Mouse (Mus musculus) heart, embryonic 14.5 days (tissue): Measurements from ENCODE around the gene Mgat4d. TPM values are rescaled to one million over a fixed set of nuclear protein-coding genes. Genes with fewer than 3 reads are reported as not detected.

Source experiments
- ATAC-seq: fragments of 200-750 bp; cut with Nextera tagmentation; 2 replicates; pipeline ENCODE4 v1.8.0; 2017; ENCODE audit warnings: low read depth, moderate TSS enrichment; ENCODE audit not compliant: insufficient number of reproducible peaks, insufficient read depth, low FRiP score
- H3K27ac ChIP-seq, 2 experiments: fragments of 200-500 bp in 1 of 2; fragments of 300-500 bp in 1 of 2; sonication (generic) in 1 of 2; replicated peaks in 1 of 2; 2 replicates each; pipeline ENCODE4 v1.5.1; 2012 to 2014; ENCODE audit warnings: low read depth in 2 of 2, low read length in 2 of 2, control low read depth in 1 of 2, mild to moderate bottlenecking in 1 of 2, mixed read lengths in 1 of 2; ENCODE audit not compliant: control insufficient read depth in 1 of 2, insufficient read depth in 1 of 2
- H3K27me3 ChIP-seq: fragments of 300-500 bp; sonication (generic); 2 replicates; pipeline ENCODE4 v1.6.1; 2014; ENCODE audit warnings: mild to moderate bottlenecking, low read length, control low read depth; ENCODE audit not compliant: control insufficient read depth, insufficient read depth
- H3K36me3 ChIP-seq: fragments of 300-500 bp; sonication (generic); 2 replicates; pipeline ENCODE4 v1.6.1; 2014; ENCODE audit warnings: mild to moderate bottlenecking, control low read depth, low read length, mixed read lengths; ENCODE audit not compliant: control insufficient read depth, insufficient read depth
- H3K4me1 ChIP-seq, 2 experiments: fragments of 200-500 bp in 1 of 2; fragments of 300-500 bp in 1 of 2; sonication (generic) in 1 of 2; 2 replicates each; pipeline ENCODE4 v1.6.1; 2012 to 2014; ENCODE audit warnings: low read length in 2 of 2, control low read depth in 1 of 2, mixed read lengths in 1 of 2; ENCODE audit not compliant: control insufficient read depth in 2 of 2, insufficient read depth in 2 of 2
- H3K4me2 ChIP-seq: fragments of 300-500 bp; sonication (generic); 2 replicates; pipeline ENCODE4 v1.6.1; 2014; ENCODE audit warnings: mild to moderate bottlenecking, low read length
- H3K4me3 ChIP-seq, 2 experiments: fragments of 200-500 bp in 1 of 2; fragments of 300-500 bp in 1 of 2; sonication (generic) in 1 of 2; 2 replicates each; pipeline ENCODE4 v1.5.1; 2012 to 2014; ENCODE audit warnings: low read length in 2 of 2, mild to moderate bottlenecking in 2 of 2, control low read depth in 1 of 2, low read depth in 1 of 2, moderate library complexity in 1 of 2; ENCODE audit not compliant: control insufficient read depth in 1 of 2, insufficient read depth in 1 of 2
- H3K9ac ChIP-seq: fragments of 300-500 bp; sonication (generic); 2 replicates; pipeline ENCODE4 v1.6.1; 2014; ENCODE audit warnings: mild to moderate bottlenecking, low read length
- H3K9me3 ChIP-seq: fragments of 300-500 bp; sonication (generic); 2 replicates; pipeline ENCODE4 v1.6.1; 2016; ENCODE audit warnings: low read length, control low read depth; ENCODE audit not compliant: control insufficient read depth
- WGBS: fragments of 180-500 bp; shearing (Covaris S2); extraction: QIAGEN DNeasy Blood & Tissue Kit; methylation state at CpG from one replicate; pipeline ENCODE4 v1.1.7; 2014; 5-methylcytosine and 5-hydroxymethylcytosine counted together
- polyA plus RNA-seq: library from polyadenylated mRNA; unstranded; fragments of >200 nt; fragmentation: Nextera tagmentation; extraction: Ambion mirVana; gene quantifications from 2 replicates; pipeline ENCODE4 v1.2.1, GENCODE M21; 2014

The Mgat4d gene
- polyA plus RNA-seq, 1 experiment from 2014 or later, result not detected

GRCm38 (mm10) chr8:83408496-83408895 lies 60.2 kb downstream of the Mgat4d start:
- 48% methylated on average over 7 of the region's 7 CpGs for WGBS
- H3K27me3 ChIP-seq, result peaks cover 11% of the 10 kb centered on the region; the same call in 1 of the 2 replicates

GRCm38 (mm10) chr8:83416878-83417277 lies 68.6 kb downstream of the Mgat4d start:
- no peak for ATAC-seq
- Histone ChIP-seq H3K9ac (no peak overlapping the region), H3K4me2 (no peak overlapping the region), H3K27me3 (peaks cover 11% of the 10 kb centered on the region), H3K36me3 (no peaks in the 10 kb centered on the region), H3K9me3 (no peaks in the 10 kb centered on the region), H3K4me1 (no peaks in the 10 kb centered on the region), H3K4me3 (no peak overlapping the region), H3K27ac (no peak overlapping the region)
- 91% methylated on average over 15 of the region's 15 CpGs for WGBS

More at GRCm38 (mm10) chr8:83408496-83408895, 60.2 kb downstream of the Mgat4d start:
- H3K9ac ChIP-seq, result no peak overlapping the region
- H3K36me3 ChIP-seq, result no peaks in the 10 kb centered on the region
- no peak overlapping the region for H3K4me2 ChIP-seq
- no peaks in the 10 kb centered on the region for H3K9me3 ChIP-seq
- ATAC-seq, result no peak
- H3K4me3 ChIP-seq, result no peak overlapping the region
- H3K27ac ChIP-seq, result no peak overlapping the region
- no peaks in the 10 kb centered on the region for H3K4me1 ChIP-seq

GRCm38 (mm10) chr8:83417970-83418369 lies 69.7 kb downstream of the Mgat4d start:
- Histone ChIP-seq H3K4me1 (no peaks in the 10 kb centered on the region), H3K4me3 (no peak overlapping the region), H3K27me3 (peaks cover 13% of the 10 kb centered on the region), H3K36me3 (no peaks in the 10 kb centered on the region), H3K4me2 (no peak overlapping the region), H3K9me3 (no peaks in the 10 kb centered on the region), H3K9ac (no peak overlapping the region), H3K27ac (no peak overlapping the region)
- WGBS, result 67% methylated on average over 6 of the region's 6 CpGs
- no peak for ATAC-seq

- WGBS, result 87% methylated on average over 11 of the region's 11 CpGs
- H3K4me3 ChIP-seq, result no peak overlapping the region
- peaks cover 21% of the 10 kb centered on the region for H3K27me3 ChIP-seq
- no peaks in the 10 kb centered on the region for H3K4me1 ChIP-seq
- no peak overlapping the region for H3K27ac ChIP-seq
- H3K36me3 ChIP-seq, result no peaks in the 10 kb centered on the region
- H3K9me3 ChIP-seq, result no peaks in the 10 kb centered on the region
- no peak overlapping the region for H3K9ac ChIP-seq
- no peak for ATAC-seq
- H3K4me2 ChIP-seq, result no peak overlapping the region
Measured at GRCm38 (mm10) chr8:83418805-83419516, 70.7 kb downstream of the Mgat4d start.

- WGBS, result 86% methylated on average over 1 of the region's 1 CpGs
Measured at GRCm38 (mm10) chr8:83421354-83421753, 73.1 kb downstream of the Mgat4d start.

GRCm38 (mm10) chr8:83423032-83423825 lies 75.0 kb downstream of the Mgat4d start:
- H3K9me3 ChIP-seq, result no peaks in the 10 kb centered on the region
- H3K27ac ChIP-seq, result no peak overlapping the region
- no peak for ATAC-seq
- H3K4me2 ChIP-seq, result no peak overlapping the region
- H3K4me1 ChIP-seq, result peaks cover 0 to 8% of the 10 kb centered on the region in 2 experiments; a peak in 1 of 4 replicates
- no peak overlapping the region for H3K9ac ChIP-seq
- peaks cover 35% of the 10 kb centered on the region for H3K27me3 ChIP-seq
- H3K4me3 ChIP-seq, result no peak overlapping the region
- 70% methylated on average over 13 of the region's 13 CpGs for WGBS
- no peaks in the 10 kb centered on the region for H3K36me3 ChIP-seq

More at GRCm38 (mm10) chr8:83421354-83421753, 73.1 kb downstream of the Mgat4d start:
- Histone ChIP-seq H3K36me3 (no peaks in the 10 kb centered on the region), H3K9me3 (no peaks in the 10 kb centered on the region), H3K4me3 (no peak overlapping the region), H3K27ac (no peak overlapping the region), H3K27me3 (peaks cover 35% of the 10 kb centered on the region), H3K9ac (no peak overlapping the region), H3K4me2 (no peak overlapping the region), H3K4me1 (peaks cover 0 to 3% of the 10 kb centered on the region in 2 experiments; a peak in 1 of 4 replicates)
- no peak for ATAC-seq

GRCm38 (mm10) chr8:83425202-83425601 lies 76.9 kb downstream of the Mgat4d start:
- WGBS, result 90% methylated on average over 6 of the region's 6 CpGs
- Histone ChIP-seq H3K27ac (no peak overlapping the region), H3K4me1 (peaks cover 0 to 8% of the 10 kb centered on the region in 2 experiments; a peak in 1 of 4 replicates), H3K9me3 (no peaks in the 10 kb centered on the region), H3K4me3 (no peak overlapping the region), H3K4me2 (no peak overlapping the region), H3K9ac (no peak overlapping the region), H3K36me3 (no peaks in the 10 kb centered on the region), H3K27me3 (peaks cover 35% of the 10 kb centered on the region)
- ATAC-seq, result no peak
